Mouse (Mus musculus) liver, embryonic 14.5 days (tissue): ENCODE data around the gene Prpf6.

Experiments
- CTCF ChIP-seq: IDR thresholded peaks from 2 replicates; pipeline ENCODE4 v1.5.1; 2016; ENCODE audit warnings: antibody characterized with exemption, low read depth, control low read depth
- EP300 ChIP-seq: IDR thresholded peaks from 2 replicates; pipeline ENCODE4 v1.6.1; 2016; ENCODE audit warnings: antibody characterized with exemption, low read depth

GRCm38 (mm10) chr2:181600226-181600758 lies 8.6 kb downstream of the Prpf6 start:
- TF ChIP-seq CTCF (no peak), EP300 (no peak)
